Mouse (Mus musculus) layer of hippocampus, adult 9-11 months (tissue): ENCODE measurements around the gene Wdr11.
A peak's percentile ranks its signal among the peaks of the same experiment; 100 is the strongest.

ENCODE experiments used
- DNase-seq: peaks from one replicate; pipeline ENCODE4 v3.0.0; 2022

Wdr11 gene

DNA sequence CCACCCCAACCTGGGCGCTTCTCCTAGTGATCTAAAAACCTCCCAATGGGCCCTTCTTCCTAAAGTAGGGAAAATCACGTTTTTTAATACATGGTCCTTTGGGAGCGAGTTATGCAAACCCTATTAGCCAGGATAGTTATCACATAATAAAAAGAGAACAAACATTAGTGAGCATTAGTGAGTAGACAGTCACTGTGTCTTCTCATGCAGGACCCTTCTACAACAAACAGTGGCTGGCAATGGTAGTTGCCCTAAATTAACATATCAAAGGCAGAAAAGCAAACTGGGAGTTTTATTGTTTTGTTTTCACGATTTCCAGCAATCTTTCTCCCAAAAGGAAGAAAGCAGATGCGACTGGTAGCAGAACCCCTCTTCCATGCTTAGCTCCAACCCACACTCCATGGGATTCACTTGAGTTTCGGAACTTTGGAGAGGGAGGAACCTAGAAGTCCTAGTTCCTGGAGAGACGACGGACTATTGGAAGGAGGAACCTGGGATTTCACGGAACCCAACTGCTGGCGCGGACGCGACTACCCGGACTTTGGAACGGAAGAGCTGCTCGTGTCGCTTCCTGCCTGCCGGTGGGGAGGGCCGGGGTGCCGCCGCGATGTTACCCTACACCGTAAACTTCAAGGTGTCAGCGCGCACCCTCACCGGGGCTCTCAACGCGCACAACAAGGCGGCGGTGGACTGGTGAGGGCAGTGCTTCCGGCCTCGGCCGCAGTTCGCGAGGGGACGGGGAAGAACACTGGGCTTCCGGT lies at the start of gene Wdr11:
Wdr11 (plus strand) TSS at position 493 of the 761 bp plus-strand sequence.
- peak; percentile 77 for DNase-seq

DNA sequence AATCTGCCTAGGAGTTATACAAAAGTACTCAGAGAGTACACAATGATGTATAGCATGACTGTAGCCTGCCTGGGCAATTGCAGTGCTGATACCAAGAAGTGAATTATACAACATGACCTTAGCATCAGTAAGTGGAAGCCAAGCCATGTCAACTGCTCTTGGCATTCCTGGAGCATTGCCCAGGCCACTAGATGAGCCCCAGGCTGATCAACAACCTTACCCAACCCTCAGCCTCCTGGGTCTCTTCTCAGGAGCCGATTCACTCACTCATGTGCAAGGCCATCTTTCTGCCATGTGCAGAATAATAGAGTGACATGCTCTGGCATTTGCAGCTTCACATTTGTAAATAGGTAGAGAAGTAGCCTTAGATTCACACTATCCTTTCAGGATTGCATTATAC lies 24.1 kb upstream of the Wdr11 start:
- no peak for DNase-seq

GRCm38 (mm10) chr7:129568338-129568737 lies 23.3 kb upstream of the Wdr11 start:
- DNase-seq = no peak

GRCm38 (mm10) chr7:129574471-129574870 lies 17.2 kb upstream of the Wdr11 start:
- no peak for DNase-seq

- DNase-seq = peak; percentile 43
These were observed 16.4 kb upstream of the Wdr11 start for GRCm38 (mm10) chr7:129575110-129575784.

GRCm38 (mm10) chr7:129592132-129592745 lies 576 bp downstream of the Wdr11 start:
- DNase-seq = no peak

DNA sequence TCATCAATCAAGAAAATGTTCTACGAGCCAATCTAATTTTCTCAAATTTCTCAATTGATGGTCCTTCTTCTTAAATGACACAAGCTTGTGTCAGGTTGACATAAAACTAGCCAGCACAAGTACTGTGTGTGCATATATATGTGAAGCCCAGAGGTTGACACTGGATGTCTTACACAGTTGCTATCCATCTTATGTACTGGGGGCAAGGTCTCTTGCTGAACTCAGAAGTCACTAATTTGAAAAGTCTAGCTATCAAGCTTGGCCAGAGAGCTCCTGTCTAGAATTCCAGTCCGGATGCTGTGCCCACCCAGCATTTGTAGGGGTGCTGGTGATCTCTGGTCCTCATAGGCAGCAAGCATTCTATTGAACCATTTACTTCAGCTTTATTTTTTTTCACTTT lies 5.5 kb downstream of the Wdr11 start:
- DNase-seq = no peak

DNA sequence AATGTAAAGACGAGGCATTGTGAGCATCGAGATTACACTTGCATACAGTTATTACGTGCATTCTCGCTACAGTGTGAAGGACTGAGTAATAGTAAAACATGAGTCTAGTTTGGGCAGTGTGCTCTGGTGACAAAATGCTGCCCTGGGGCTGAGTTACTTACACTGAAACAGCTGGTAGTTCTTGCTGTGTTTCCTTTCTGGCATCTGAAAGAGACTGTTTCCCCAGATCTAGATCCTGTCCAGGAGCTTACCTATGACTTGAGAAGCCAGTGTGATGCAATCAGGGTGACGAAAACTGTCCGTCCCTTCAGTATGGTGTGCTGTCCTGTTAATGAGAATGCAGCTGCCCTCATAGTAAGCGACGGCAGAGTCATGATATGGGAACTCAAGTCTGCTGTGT lies 14.6 kb downstream of the Wdr11 start:
- no peak for DNase-seq

DNA sequence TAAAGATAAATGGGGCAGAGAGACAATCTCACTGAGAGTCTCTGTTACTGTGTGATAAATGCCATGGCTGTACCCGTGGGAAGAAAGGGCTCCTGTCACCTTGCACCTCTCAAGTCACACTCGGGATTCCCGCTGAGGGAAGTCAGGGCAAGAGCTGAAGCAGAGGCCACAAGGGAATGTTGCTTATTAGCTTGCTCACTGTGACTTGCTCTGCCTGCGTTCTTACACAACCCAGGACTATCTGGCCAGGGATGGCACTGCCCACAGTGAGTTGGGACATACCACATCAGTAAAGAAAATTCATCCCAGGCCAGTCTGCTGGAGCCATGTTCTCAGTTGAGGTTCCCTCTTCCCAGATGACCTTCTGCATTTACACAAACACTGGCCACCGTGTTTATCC lies 29.5 kb downstream of the Wdr11 start:
- DNase-seq = no peak

DNA sequence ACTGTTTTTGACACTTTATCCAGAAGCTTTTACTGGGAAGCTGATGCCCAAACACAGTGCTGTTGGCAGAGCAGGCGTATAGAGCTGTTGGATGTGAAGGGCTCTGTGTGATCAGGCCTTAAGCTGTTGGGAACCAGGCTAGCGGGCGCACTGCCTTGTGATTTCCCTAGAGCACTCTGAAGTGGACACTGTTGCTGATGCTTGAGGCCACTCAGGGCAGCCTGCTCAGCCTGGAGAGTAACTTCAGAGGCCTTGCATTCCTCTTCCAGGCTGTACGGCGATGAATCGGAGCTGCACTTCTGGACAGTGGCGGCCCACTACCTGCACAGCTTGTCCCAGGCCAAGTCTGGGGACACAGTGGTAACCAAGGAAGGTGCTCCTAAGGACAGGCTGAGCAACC lies 38.7 kb downstream of the Wdr11 start:
- no peak for DNase-seq

GRCm38 (mm10) chr7:129631453-129631852 lies 39.8 kb downstream of the Wdr11 start:
- DNase-seq = no peak

DNA sequence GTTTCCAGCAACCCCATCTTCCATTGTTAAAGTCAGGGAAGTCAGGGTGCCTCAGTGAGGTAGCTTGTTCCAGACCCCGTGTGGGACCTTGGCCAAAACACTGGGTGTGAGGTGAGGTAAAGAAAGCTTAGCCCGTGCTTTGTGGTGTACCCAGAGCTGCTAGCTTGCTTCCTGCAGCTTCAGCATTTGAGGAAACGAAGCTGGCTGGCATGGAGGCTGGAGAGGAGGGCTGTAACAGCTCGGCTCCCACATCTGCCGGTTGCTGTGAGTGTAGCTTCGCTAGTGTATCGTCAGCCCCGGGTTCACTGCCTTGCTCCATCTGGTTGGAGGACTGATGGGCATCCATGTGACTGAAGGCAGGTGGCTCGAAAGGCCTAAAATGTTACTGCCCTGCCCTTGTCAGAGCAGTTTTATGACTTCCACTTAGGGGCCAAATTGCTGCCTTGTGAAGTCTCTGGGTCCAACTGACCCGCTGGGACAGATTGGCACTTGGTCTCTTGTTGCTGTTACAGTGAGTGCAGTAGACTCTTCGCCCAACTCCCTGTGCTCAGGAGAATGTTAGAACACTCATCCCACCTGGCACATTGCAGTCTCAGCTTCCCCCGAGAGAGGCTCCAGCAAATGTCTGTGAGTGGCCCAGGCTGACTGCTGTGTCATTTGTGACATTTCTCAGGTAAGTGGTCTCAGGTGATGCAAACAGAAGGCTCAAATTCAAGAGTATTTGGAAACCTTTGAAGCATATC lies 44.4 kb downstream of the Wdr11 start:
- DNase-seq = no peak

GRCm38 (mm10) chr7:129636992-129637391 lies 45.3 kb downstream of the Wdr11 start:
- DNase-seq = no peak

- DNase-seq = no peak
These were observed 46.3 kb downstream of the Wdr11 start for GRCm38 (mm10) chr7:129637906-129638475.

GRCm38 (mm10) chr7:129639006-129639405 lies 47.3 kb downstream of the Wdr11 start:
- no peak for DNase-seq

DNA sequence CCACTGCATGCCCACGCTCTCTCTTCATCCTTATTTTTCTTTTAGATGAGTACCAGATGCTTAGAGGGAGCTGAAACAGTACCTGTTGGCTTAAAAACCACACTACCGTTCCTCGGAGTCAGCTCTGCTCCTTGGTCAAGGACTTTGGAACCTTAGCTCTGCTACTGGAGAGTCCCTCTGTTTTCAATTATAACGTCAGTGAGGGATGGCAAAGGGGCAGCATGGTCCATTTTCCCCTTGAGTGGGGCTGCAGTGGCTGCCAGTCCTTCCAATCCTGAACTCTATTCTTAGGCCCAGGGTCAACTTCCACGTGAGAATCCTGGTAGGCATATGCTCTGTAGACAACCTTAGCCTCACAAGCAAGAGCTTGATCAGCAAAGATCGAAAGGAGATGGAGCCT lies 48.2 kb downstream of the Wdr11 start:
- DNase-seq = no peak

GRCm38 (mm10) chr7:129643290-129643689 lies 51.6 kb downstream of the Wdr11 start:
- DNase-seq = no peak

GRCm38 (mm10) chr7:129647798-129648197 lies 56.1 kb downstream of the Wdr11 start:
- DNase-seq = no peak

DNA sequence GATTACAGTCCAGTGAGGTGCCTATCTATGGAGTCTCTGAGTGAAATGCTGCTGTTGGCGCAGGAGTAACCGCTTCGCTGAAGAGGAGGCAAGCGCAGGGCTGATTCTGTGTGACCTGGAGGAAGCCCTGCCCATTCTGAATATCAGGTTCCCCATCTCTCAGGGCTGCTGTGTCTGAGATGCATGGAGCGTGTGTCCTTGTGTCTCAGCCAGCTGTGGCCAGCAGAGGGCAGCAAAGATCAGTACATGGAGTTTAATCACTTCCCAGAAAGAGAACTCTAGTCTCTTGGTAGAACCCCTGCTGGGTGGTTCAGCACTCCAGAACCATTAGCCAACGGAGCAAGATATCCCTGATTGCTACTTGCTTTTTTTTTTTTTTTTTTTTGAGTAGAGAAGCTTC lies 57.3 kb downstream of the Wdr11 start:
- DNase-seq = peak; percentile 81

GRCm38 (mm10) chr7:129650717-129651116 lies 59.1 kb downstream of the Wdr11 start:
- no peak for DNase-seq

GRCm38 (mm10) chr7:129651781-129652180 lies 60.1 kb downstream of the Wdr11 start:
- DNase-seq = no peak

DNA sequence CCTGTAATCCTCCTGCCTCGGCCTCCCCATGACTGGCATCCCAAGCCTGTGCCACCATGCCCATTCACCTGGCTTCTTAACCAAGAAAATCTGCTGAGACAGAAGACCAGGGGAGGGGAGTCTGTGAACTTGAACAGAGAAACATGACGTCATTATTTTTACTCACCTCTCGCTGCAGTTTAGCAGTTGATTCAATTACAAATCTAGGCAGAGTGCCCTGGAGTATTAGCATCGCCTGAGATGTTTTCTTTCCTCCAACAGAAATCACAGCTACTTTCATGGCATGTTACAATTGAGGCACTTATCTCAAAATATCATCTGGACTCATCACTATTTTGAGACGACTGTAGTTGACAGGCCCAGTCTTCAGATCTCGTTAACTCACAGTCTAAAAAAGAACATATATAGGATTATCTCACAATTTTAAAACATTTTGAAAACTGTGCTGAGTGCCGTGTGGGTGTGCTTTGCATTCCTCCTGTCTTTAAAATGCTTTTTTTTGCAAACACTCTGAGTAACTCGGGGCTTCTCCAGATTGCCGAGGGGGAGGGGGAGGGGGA lies 61.3 kb downstream of the Wdr11 start:
- no peak for DNase-seq
